Mouse (Mus musculus): ENCODE results near the gene Trib2. TPM values are rescaled to one million over a fixed set of nuclear protein-coding genes. Genes with fewer than 3 reads are reported as not detected.
A peak's percentile ranks its signal among the peaks of the same experiment; 100 is the strongest.

The Trib2 gene
- polyA plus RNA-seq, 1 experiment, result 12.6 TPM

- no peak for DNase-seq (ENCODE audit: low read depth)
Measured at GRCm38 (mm10) chr12:15814249-15815081, 2.3 kb downstream of the Trib2 start.

- no peak for DNase-seq (ENCODE audit: low read depth)
Measured at GRCm38 (mm10) chr12:15813819-15814165, 2.9 kb downstream of the Trib2 start.

DNA sequence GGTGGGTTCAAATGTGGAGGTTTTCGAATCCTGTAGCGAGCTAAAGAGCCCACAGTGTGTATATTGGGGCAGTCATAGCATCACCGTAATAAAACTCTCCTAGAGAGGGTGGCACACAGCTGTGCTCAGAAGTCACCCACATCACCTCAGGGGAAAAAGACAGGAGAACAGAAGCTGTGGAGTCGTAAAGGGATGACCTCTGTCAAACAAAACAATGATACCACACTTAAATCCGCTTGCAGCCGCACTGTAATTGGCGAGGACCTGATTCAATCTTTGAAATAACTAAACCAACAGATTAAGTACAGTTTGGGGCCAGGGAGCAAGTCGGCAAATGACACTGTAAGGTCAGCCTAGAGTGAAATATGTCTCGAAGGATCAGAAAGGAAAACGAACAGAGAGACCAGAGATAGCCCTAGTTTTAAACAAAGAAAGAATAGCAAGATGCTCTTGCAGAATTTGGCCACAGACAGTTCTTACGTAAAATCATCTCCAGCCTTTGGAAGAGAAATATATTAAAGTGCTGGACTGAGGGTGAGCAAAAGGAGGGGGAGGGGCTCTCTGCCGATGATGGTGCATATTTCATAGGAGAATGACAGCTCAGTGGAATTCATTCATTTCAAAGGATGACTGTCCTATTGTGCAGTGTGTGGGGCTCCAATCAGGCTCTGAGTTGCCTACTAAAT lies 3.4 kb downstream of the Trib2 start:
- no peak for DNase-seq (ENCODE audit: low read depth)

GRCm38 (mm10) chr12:15812139-15812962 lies 4.4 kb downstream of the Trib2 start:
- DNase-seq (ENCODE audit: low read depth), result no peak

GRCm38 (mm10) chr12:15811682-15812081 lies 5.0 kb downstream of the Trib2 start:
- DNase-seq (ENCODE audit: low read depth), result no peak

DNA sequence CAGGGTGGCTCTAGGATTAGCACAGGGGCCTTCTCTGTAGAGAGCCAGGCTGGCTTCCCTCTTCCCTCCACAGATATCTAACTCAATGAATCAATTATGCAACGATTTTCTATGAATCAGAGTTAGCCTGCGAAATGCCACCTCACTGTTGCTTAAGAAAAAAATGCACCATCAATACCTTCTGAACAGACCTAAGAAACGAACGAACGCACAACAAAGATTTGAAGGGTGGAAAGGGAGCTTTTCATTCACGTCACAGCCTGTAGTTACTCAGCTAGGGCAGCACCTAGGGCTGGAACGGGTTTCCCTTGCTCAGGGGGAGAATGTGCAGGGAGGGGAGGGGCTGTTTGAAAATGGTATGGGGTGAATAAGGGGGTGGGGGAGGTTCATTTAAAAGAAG lies 5.8 kb downstream of the Trib2 start:
- DNase-seq (ENCODE audit: low read depth), result no peak

- no peak for DNase-seq (ENCODE audit: low read depth)
Measured at GRCm38 (mm10) chr12:15809657-15810056, 7.1 kb downstream of the Trib2 start.

GRCm38 (mm10) chr12:15809249-15809648 lies 7.5 kb downstream of the Trib2 start:
- no peak for DNase-seq (ENCODE audit: low read depth)

- DNase-seq (ENCODE audit: low read depth), result no peak
Measured at GRCm38 (mm10) chr12:15808186-15808800, 8.4 kb downstream of the Trib2 start.

GRCm38 (mm10) chr12:15804931-15805331 lies 11.8 kb downstream of the Trib2 start:
- DNase-seq (ENCODE audit: low read depth), result peak; percentile 97

DNA sequence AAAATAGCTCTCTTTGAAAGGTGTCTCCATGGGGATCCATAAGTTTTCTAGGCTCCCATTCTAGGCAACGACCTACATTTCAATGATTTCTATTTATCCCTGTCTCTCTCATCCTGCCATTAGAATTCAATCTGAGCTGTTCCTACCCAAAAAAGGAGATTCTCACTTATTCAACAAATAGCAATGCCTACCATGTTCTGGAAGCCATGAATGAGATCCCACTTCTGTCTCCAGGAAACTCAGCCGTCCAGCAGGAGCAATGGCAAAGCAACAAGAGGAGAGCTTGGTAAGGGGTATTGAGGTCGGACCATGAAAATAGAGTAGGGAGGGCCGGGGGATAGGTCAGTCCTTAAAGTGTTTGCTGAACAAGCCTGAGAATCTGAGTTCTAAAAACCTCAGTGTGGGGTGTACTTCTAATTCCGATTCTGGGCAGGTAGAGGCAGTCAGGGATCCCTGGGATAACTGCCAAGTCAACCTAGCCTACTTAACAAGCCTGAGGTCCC lies 12.7 kb downstream of the Trib2 start:
- DNase-seq (ENCODE audit: low read depth), result no peak

DNA sequence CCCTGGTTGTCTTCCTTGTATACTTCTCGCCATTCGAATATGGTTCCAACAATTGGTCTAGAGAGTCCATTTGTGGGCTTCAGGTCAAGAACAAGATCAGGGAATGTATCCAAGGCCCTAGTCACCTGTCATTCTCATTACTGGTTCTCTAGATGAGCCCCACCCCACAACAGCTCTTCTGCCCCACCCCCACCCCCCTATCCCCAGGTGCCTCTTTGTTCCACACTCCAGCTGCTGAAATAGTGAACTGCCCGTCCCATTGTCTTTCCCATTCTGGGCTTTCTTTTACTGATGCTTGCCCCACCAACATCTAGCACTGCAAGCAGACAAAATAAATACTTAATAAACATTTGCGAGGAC lies 15.2 kb downstream of the Trib2 start:
- no peak for DNase-seq (ENCODE audit: low read depth)

GRCm38 (mm10) chr12:15800914-15801570 lies 15.7 kb downstream of the Trib2 start:
- DNase-seq (ENCODE audit: low read depth), result peak; percentile 69

DNA sequence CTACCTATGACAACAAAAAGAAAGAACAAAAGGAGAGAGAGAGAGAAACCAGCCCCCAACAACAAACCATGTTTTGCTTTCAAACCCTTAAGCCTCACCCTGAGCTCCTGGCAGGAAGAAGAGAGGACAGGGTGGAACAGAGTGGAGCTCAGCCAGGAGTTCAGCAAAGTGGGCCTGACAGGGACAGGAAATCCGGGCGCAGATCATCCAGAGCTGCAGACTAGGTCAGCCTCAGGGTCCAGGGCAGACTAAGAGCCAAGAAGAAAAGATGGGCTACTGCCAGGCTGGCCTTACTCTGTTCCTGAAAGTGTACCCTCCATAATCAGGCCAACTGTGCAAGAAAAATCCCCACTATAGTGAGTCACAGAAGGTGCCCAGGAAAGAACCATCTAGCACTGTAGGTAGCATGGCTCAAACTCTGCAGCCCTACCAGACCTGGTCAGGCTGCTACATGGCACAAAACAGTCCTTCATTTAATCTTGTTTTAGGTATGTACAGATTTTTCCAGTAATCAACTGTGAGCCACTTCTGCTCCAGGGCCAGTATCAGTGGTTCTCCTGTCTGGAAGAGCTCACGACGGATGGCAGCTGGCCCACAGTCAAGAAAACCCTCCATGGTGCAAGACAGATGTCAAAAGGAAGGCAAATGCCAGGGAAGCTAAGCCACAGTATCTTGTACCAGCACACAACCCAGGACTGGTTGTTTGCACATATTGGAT lies 16.4 kb downstream of the Trib2 start:
- DNase-seq (ENCODE audit: low read depth), result no peak

GRCm38 (mm10) chr12:15798019-15798418 lies 18.7 kb downstream of the Trib2 start:
- no peak for DNase-seq (ENCODE audit: low read depth)

DNA sequence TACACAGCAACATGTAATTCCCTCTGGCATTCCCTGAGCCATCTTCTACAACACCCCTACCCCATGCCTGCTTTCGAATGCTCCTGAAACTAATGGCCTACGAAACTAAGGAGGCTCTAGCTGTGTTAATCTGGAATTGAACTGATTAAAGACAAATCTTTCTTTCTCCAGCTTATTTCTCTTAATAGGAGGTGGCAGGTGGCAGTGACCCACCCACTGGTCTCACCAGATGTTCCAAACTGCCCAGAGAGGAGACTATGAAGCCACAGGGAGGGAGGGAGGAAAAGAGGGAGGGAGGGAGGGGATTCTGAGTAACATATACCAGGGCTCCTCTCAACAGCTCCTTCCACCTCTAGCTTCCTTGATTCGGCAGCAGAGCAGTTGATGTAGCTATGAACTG lies 20.8 kb downstream of the Trib2 start:
- no peak for DNase-seq (ENCODE audit: low read depth)

DNA sequence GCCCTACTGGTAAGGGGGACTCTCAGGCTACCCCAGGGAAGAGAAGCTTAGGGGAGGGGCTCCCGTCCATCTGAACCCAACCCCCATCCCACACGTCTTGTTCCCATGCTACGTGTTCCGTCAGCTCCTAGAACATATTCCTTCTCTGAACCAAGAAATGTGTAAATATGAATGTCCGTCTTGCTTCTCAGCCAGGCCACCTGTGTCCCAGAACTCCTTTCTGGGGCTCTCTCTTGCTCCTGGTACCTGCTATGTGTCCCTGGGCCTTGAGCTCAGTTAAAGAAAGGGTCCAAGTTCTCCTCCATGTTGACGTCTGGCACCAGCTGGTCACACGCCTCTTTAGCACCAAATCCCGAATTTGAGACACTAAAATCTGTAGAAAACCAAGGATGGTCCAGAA lies 23.4 kb downstream of the Trib2 start:
- DNase-seq (ENCODE audit: low read depth), result no peak

- DNase-seq (ENCODE audit: low read depth), result no peak
Measured at GRCm38 (mm10) chr12:15790181-15790580, 26.5 kb downstream of the Trib2 start.

DNA sequence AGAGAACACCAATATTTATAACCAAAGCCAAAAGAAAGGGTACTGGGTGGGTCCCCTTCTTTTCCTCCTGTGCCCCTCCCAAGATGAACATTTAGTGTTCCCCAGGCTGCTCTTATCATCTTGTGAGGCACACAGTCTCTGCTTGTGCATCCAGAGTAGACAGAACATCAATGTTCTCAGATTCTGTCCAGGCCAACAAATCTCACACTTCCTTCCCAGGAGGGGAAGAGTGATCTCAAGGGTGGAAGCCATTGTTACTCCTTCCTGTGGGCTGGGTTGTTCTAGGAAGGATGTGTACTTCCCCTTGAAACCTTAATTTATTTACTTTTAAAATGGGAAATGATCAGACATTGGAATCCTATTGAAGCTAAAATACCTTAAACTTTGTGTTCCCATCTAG lies 39.7 kb downstream of the Trib2 start:
- DNase-seq (ENCODE audit: low read depth), result no peak

- DNase-seq (ENCODE audit: low read depth), result no peak
Measured at GRCm38 (mm10) chr12:15771686-15772085, 45.0 kb downstream of the Trib2 start.

GRCm38 (mm10) chr12:15768536-15768935 lies 48.2 kb downstream of the Trib2 start:
- peak; percentile 66 for DNase-seq (ENCODE audit: low read depth)
